Mouse (Mus musculus): ENCODE data around the gene Myoz2.

Gene Myoz2

GRCm38 (mm10) chr3:123001053-123001452, 33.8 kb downstream of the Myoz2 start:
- DNase-seq = no peak

- no peak for DNase-seq
Measured at GRCm38 (mm10) chr3:122998511-122998910, 36.3 kb downstream of the Myoz2 start.

- DNase-seq = no peak
Measured at GRCm38 (mm10) chr3:122996968-122997367, 37.8 kb downstream of the Myoz2 start.

- no peak for DNase-seq
Measured at GRCm38 (mm10) chr3:122986906-122987305, 47.9 kb downstream of the Myoz2 start.

- DNase-seq = peak; percentile 58
Measured at GRCm38 (mm10) chr3:122986386-122986785, 48.4 kb downstream of the Myoz2 start.

GRCm38 (mm10) chr3:122985183-122985944, 49.5 kb downstream of the Myoz2 start:
- DNase-seq = no peak

GRCm38 (mm10) chr3:122984249-122985182, 50.3 kb downstream of the Myoz2 start, which contains the start of gene Usp53:
TSS of gene Usp53 (minus strand) at chr3:122984510.
- peak; percentile 95 for DNase-seq

- peak; percentile 84 for DNase-seq
Measured at GRCm38 (mm10) chr3:122983849-122984248, 51.0 kb downstream of the Myoz2 start.

- no peak for DNase-seq
Measured at GRCm38 (mm10) chr3:122975964-122976363, 58.9 kb downstream of the Myoz2 start.

GRCm38 (mm10) chr3:122975363-122975762, 59.5 kb downstream of the Myoz2 start:
- no peak for DNase-seq

GRCm38 (mm10) chr3:122974833-122975232, 60.0 kb downstream of the Myoz2 start:
- no peak for DNase-seq

- no peak for DNase-seq
Measured at GRCm38 (mm10) chr3:122972126-122972822, 62.5 kb downstream of the Myoz2 start.

- no peak for DNase-seq
Measured at GRCm38 (mm10) chr3:122968391-122968790, 66.4 kb downstream of the Myoz2 start.

GRCm38 (mm10) chr3:122964301-122964700, 70.5 kb downstream of the Myoz2 start:
- DNase-seq = no peak

Data from kidney, postnatal 14 days (tissue).